Mouse (Mus musculus) urinary bladder, postnatal 10 days (tissue): ENCODE data around the gene Arhgap32.
"Not testable (repeated sequence)": the region's sequence is repeated elsewhere in the genome, so short reads cannot be mapped to it uniquely, and the experiment has no call there.

ENCODE experiments used
- DNase-seq: peaks from one replicate; pipeline ENCODE4 v3.0.0; 2022; ENCODE audit warnings: low spot score

The Arhgap32 gene

GRCm38 (mm10) chr9:32115786-32116185 lies at the start of gene Arhgap32:
TSS of gene Arhgap32 (plus strand) at chr9:32116136.
- no peak for DNase-seq

DNA sequence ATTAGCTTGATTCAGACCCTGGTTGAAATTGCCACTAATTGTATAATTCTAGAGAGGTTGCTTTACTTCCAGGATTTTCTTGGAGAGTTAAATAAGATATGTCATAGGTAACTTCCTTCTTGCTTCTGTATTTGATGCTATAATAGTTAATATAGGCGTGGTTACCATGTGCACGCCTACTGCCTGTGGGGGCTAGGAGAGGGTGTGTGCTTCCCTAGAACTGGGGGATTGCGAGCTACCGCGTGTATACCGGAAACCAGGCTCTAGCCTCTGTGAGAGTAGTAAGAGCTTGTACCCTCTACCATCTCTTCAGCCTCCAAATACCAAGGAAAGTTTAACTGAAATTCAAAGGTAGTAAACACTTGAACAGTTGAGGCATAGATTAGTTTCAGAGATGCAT lies 43.2 kb upstream of the Arhgap32 start:
- no peak for DNase-seq

DNA sequence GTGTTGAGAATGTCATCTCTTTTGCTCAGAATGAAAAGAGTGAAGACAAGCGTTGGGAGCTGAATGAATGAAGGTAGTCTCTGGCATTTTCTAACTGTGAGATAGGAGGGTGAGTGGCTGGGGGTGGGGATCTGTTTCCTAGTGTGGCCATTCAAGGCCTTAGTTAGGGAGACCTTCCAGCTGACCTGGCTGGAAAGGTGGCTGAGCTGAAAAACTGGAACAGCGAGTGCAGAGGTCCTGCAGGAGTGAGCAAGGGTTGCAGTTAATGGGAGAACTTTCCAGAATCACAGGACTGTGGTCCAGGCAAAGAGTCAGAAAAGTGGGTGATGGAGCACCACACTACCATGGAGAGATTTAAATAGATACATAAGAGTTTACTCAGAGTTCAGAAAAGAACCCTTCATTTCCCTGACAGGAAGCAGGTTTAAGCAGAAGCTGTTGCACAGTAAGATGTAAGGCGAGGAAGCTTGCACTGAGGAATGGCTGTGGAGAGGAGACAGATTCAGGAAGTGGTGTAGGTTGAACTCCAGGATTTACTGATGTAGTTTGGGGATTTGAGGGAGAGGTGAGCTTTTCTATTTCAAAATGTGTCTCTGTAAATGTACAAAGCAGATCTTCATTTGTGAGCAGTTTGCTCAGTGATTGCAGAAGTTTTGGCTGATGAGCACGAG lies 27.7 kb upstream of the Arhgap32 start:
- no peak for DNase-seq

GRCm38 (mm10) chr9:32088882-32089281 lies 27.1 kb upstream of the Arhgap32 start:
- DNase-seq: no peak

DNA sequence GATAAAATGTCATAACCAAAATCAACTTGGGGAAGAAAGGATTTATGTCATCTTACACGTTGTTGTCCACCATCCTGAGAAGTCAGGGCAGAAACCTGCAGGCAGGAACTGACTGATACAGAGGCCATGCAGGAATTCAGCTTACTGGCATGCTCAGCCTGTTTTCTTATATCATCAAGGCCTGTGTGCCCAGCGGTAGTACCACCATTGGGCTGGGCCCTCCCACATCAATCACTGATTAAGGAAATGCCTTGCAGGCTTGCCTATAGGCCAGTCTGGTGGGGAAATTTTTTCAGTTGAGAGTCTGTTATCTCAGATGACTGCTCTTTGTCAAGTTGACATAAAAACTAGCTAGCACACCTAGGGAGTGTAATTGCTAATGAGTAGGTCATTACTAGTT lies 22.5 kb upstream of the Arhgap32 start:
- no peak for DNase-seq

- no peak for DNase-seq
These were observed 21.4 kb upstream of the Arhgap32 start for GRCm38 (mm10) chr9:32094351-32095120.

- DNase-seq: no peak
These were observed 20.4 kb upstream of the Arhgap32 start for GRCm38 (mm10) chr9:32095511-32095910.

DNA sequence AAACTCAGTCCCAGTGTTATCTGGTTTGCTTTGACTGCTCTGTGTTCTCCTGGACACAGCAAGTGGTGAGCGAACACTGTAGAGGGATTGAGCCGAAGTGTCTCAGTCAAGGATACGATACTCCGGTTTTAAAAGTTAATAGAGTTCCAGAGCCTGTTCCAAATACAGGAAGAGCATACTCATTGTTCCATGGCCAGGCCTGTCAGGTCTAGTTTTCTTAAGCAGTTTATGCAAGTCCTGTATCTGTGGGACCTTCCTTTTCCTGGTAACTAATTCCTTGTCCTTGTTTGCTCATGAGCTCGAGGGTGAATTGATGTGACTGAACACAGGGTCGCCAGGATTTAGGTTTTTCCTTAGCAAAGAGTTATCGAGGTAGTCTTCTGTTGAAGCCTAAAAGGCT lies 19.4 kb upstream of the Arhgap32 start:
- no peak for DNase-seq

- no peak for DNase-seq
These were observed 18.8 kb upstream of the Arhgap32 start for GRCm38 (mm10) chr9:32097123-32097522.

DNA sequence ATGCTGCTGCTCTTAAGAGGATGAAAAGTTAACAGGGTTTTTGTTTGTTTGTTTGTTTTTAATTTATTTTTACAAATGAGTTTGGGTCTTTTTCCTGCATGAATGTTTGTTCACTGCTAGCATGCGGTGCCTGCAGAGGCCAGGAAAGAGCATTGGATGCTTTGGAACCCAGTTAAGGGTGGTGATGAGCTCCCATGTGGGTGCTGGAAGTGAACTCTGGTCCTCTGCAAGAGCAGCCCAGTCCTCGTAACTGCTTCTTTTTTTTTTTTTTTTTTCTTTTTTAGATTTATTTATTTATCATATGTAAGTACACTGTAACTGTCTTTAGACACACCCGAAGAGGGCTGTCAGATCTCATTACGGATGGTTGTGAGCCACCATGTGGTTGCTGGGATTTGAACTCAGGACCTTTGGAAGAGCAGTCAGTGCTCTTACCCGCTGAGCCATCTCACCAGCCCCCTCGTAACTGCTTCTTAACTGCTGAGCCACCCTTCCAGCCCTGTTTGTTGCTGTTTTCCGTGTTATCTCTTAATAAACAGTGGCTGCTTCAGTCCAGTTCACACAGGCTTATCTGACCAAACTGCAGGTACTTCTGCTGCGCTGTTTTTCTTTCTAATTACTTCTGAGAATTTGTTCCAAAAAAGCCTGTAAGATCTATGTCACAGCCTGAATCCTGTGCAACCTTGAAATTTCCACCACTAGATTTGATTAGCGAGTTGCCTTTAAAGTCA lies 17.3 kb upstream of the Arhgap32 start:
- DNase-seq: no peak

DNA sequence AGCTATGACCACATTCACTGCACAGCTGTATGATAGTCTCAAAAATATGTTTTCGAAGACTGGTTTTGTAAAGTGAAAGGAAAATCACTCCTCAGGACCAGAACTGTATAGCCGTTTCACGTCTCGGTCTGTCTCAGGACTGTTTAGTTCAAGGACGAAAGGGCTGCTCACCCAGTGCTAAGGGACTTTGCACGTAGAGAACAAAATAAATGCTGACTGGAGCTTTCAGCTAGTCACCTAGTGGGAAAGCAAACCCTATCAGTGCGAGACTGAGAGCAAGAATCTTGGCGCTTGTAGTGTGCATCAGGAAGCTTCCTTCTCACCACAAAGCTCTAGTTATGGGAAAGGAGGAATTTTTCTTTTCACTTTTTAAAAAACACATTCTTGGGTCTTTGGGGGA lies 15.4 kb upstream of the Arhgap32 start:
- no peak for DNase-seq

DNA sequence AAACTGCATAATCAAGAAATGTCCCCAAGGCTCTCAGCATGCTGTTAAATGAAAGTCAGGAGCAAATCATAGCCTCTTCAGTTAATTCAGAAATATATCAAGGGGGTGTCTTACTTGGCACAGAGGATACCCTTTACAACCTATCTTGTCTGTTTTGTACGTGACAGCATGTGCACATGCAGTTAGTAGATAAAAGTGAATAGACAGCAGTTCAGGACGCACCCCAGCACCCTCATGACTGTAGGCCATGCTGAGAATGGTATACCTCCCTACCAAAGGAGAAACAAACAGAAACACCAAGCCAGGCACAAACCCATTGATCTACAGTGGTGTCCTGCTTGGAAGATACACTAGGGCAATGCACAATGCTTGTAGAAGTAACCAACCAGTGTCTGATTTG lies 14.4 kb upstream of the Arhgap32 start:
- DNase-seq: no peak

- no peak for DNase-seq
These were observed 11.3 kb upstream of the Arhgap32 start for GRCm38 (mm10) chr9:32104670-32105069.

- no peak for DNase-seq
These were observed 5.6 kb upstream of the Arhgap32 start for GRCm38 (mm10) chr9:32110376-32110775.

DNA sequence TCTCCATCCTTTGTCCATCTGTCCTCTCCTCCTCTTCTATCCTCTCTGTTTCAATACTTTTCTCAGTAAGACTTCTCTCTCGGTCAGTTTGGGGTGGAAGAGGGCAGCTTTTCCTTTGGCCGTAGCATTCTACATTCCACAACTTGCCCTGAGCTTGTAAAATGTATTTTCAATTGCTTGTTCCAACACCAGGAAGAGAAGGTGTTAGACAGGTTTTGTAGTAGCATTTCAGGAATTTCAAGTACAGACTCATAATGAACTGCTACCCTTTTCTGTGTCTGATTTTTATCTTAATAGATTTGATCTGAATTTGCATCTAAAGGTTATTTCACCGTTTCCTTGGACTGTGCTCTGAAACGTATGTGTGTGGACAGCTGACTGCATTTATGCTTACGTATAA lies 336 bp downstream of the Arhgap32 start:
- DNase-seq: no peak

GRCm38 (mm10) chr9:32117876-32118275 lies 1.9 kb downstream of the Arhgap32 start:
- DNase-seq: no peak

- DNase-seq: no peak
These were observed 2.5 kb downstream of the Arhgap32 start for GRCm38 (mm10) chr9:32118433-32118832.

- no peak for DNase-seq
These were observed 3.6 kb downstream of the Arhgap32 start for GRCm38 (mm10) chr9:32119586-32119985.

DNA sequence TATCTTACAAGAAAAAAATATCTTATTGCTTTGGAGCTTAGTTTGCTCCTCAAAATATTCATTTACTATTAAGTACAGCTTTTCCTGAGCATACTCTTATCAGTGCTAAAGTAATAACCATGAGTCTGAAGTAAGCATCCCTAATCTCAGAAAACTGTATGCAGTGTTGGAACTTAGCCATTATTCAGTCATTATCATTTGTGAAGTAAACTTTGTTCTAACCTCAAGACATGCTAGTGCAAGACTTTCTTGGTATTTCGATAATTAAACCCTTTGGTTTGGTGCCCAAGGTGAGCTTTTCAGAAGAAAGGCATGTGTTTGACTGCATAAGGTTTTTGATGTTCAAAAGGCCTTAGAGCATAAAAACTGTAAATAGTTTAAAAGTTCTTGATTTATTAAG lies 4.2 kb downstream of the Arhgap32 start:
- DNase-seq: no peak

DNA sequence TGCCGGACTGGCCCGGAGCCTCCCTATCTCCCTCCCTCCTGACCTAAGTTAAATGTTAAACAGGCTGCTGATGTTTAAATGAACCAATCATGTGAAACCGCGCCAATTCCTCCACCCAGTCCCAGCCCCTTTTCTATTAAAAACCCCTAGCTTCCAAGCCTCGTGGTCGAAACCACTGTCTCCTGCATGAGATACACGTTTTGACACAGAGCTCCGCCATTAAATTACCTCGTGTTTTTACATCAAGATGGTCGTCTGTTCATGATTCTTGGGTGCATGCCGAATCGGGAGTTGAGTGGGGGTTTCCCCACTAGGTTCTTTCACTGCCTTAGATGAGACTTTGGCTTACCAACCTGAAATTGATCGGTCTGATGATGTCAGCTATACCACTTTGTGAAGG lies 5.3 kb downstream of the Arhgap32 start:
- DNase-seq: not testable (repeated sequence)

GRCm38 (mm10) chr9:32136195-32136594 lies 20.3 kb downstream of the Arhgap32 start:
- no peak for DNase-seq

- no peak for DNase-seq
These were observed 20.9 kb downstream of the Arhgap32 start for GRCm38 (mm10) chr9:32136680-32137295.
